Mouse (Mus musculus) heart, postnatal 14 days (tissue): Measurements from ENCODE around the gene Dlgap1. TPM values are rescaled to one million over a fixed set of nuclear protein-coding genes. Genes with fewer than 3 reads are reported as not detected.

ENCODE experiments used
- DNase-seq, 2 experiments: peaks; one replicate each; pipeline ENCODE4 v3.0.0; 2021 to 2022
- intact Hi-C: fragments of 180-260 bp; cut with DNase I; formaldehyde crosslinking; loops from one replicate; pipeline ENCODE4 v1.15.1; 2025
- total RNA-seq, 2 experiments: library from RNA; stranded (reverse); gene quantifications; 2 replicates each; pipeline ENCODE4 v1.2.3; 2021

Gene Dlgap1
- total RNA-seq, 2 experiments from 2014 or later, result 0.39 to 1.3 TPM

DNA sequence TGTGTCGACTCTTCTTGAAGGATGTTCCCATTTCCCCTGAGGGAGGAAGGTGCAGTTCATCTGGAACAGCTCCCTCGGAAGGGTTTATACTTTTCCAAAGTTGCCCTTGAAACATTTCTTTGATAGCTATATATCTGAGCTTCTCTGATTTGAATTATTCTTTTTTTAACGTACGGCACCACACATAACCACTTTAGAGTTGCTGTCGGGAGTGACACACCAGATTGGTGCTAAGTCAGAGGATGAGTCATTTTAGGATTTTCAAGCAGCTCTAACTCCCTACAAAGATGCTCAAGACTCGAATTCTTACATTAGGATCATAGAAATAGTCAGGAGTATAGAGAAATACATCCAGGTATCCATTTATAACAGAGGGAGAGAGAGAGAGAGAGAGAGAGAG is 364.6 kb downstream of the Dlgap1 start:
- intact Hi-C loops, result no loop called here
- no peak for DNase-seq

DNA sequence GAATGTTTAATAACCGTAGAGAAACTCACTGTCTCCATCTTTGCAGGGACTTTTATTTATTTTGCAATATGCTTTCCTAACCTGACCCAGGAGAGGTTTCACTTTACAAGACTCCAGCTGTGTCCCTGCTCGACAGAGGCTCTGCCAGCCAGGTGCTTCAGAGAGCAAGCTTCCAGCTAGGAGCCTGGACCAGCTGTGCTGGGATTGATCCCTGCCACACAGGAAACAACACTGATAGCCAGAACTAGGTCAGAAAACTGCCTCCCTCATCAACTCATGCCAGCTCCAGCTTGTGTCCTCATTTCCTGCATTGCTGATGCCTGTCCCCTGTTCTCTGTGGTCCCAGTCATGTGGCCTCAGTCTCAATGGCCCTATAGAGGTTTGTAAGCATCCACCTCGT is 365.3 kb downstream of the Dlgap1 start:
- intact Hi-C loops, result no loop called here
- no peak for DNase-seq

GRCm38 (mm10) chr17:70339821-70340220 is 370.9 kb downstream of the Dlgap1 start:
- no peak for DNase-seq
- intact Hi-C loops, result no loop called here

GRCm38 (mm10) chr17:70341230-70341629 is 372.4 kb downstream of the Dlgap1 start:
- intact Hi-C loops, result no loop called here
- DNase-seq, result no peak

DNA sequence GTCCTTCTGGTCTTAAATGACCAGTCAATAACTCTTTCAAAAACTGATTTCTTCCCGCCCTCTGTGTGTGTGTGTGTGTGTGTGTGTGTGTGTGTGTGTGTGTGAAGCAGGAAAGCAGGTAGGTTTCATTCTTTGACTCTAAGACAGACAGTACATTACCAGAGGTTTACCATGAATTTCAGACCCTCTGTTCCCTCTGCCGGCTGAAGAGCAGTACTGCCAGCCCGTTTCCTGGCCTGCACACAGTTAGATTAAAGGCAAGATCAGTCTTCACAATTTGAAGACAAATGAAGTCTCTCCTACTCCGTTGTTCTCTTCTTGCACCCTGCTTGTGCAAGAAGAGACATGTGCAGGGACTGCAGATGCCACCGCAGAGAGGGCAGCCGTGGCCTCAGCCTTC is 373.0 kb downstream of the Dlgap1 start:
- DNase-seq, result no peak
- intact Hi-C loops, result no loop called here

DNA sequence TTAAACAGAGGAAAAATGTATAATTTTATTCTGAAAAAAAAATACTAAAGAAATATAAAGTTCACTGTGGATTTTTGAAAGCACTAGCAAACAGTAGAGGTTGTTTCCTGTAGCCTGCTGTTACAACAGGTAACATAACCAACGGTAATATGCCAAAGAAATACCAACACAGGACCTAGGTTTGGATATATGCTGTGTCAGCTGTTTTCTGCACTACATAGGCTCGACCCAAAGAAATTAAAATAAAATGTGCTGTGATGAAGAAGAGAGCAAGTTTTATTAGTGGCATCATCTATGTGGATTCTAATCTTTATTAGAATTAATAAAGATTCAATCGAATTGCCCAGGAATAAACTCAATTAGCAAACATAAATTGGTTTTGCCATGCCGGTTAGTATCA is 378.5 kb downstream of the Dlgap1 start:
- DNase-seq, result no peak
- intact Hi-C loops, result no loop called here

- no peak for DNase-seq
- intact Hi-C loops, result no loop called here
Observed at GRCm38 (mm10) chr17:70363561-70363960, 394.7 kb downstream of the Dlgap1 start.

DNA sequence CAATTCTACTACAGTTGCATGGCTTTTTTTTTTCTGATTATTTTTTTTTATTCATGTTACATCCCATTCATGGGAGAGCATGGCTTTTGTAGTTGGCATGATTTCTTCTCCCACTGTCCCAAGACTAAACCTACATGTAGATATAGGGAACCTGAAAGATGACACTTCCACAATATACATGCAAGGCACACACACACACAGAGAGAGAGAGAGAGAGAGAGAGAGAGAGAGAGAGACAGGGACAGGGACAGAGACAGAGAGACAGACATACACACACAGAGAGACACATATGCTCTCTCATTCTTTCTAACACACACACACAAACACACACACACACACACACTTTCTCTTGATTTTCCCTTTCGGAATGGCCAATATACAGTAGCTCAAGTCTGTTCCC is 395.1 kb downstream of the Dlgap1 start:
- intact Hi-C loops, result no loop called here
- DNase-seq, result no peak

DNA sequence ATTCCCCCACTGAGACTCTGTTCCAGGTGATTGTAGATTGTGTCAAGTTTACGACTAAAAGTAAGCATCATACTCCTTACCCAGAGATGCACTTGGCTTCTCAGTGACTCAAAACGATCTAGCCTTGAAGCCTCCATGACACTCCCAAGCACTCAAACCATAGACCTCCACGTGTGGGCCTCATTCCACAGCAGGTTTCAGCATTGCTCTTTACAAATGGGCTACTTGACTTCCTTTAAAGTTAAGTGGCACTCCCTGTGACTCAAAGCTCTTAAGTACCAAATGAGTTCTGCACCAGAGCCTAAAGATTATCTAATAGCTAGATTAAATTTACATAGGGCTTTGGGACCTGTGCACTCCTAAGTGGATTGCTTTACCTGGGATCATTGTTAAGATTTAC is 400.3 kb downstream of the Dlgap1 start:
- intact Hi-C loops, result no loop called here
- DNase-seq, result no peak

GRCm38 (mm10) chr17:70377020-70377419 is 408.1 kb downstream of the Dlgap1 start:
- intact Hi-C loops, result no loop called here
- DNase-seq, result peak in 1 of 2 experiments; percentile 6

DNA sequence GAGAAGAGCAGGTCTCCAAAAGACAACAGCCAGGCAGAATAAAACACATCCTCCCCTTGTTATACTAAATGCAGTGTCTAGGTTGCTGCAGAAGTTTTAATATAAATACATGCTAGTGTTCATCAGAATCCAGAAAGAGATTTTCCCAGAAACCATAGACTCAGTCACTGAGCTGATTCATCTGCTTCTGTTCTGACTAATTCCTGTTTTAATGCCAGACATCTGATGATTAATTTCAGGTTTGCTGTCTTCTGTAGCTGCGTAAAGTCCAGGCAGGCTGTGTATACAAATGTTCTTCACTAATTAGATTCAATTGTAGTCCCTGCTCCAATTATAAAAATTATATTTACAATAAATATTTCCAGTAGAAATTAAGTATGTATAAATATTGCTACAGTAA is 419.6 kb downstream of the Dlgap1 start:
- intact Hi-C loops, result no loop called here
- DNase-seq, result no peak

- intact Hi-C loops, result no loop called here
- peak in 1 of 2 experiments; percentile 2 for DNase-seq
Observed at GRCm38 (mm10) chr17:70397220-70397619, 428.3 kb downstream of the Dlgap1 start.

DNA sequence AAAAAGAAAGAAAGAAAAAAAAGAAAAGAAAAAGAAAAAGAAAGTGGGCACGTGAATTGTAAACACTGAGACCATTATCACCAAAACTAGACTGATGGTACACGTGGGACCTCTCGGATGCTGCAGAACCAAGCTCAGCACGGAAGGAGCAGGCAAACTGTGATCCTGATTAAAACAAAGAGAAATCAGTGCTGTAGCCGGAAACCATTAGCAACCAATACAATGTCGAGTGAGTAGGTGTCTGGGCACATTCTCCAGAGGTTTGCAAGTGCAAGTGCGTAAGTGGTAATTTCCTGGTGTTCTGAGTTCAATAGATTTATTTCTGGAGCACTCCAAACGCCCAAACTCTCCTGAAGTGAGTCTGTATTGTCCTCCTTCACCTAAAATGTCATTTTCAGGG is 428.8 kb downstream of the Dlgap1 start:
- intact Hi-C loops, result no loop called here
- no peak for DNase-seq

DNA sequence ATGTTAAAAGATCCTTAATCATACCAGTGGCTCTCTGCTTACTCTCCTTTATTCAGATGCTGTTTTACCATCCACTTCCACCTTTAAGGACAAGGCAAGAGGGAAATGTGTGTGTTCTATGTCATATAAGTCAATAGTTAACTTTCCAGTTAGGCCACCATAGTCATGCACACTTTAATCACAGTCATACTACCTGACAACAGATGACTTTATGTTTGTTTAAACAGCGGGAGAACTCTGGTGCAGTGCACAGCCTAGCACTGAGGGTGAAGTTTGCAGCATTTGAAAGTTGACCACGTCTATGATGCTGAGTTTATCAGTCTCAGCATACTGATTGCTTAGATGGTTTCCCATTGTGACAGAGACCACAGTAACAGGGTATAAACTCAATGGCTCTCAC is 433.0 kb downstream of the Dlgap1 start:
- intact Hi-C loops, result no loop called here
- no peak for DNase-seq

DNA sequence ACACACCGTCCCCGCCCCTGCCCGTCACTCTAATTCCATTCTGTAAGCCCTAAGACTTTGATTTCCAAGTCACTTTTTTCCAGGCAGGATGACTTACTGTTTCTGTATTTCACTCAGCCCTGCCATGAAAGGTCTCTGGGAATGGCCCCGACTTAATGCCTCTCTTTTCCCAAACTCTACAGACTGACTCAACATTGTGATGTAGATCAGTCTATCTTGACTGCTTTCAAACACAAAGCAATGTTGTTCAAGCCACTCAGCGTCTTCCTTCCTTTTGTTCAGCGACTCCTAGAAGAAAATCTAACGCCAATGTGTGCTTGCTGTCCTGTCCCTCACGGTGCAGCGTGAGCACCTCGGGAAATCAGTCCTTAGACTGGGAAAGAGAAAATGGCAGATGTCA is 434.9 kb downstream of the Dlgap1 start:
- intact Hi-C loops, result no loop called here
- DNase-seq, result no peak

GRCm38 (mm10) chr17:70414202-70414601 is 445.3 kb downstream of the Dlgap1 start:
- intact Hi-C loops, result no loop called here
- DNase-seq, result no peak

GRCm38 (mm10) chr17:70427866-70428265 is 459.0 kb downstream of the Dlgap1 start:
- intact Hi-C loops, result no loop called here
- DNase-seq, result no peak

DNA sequence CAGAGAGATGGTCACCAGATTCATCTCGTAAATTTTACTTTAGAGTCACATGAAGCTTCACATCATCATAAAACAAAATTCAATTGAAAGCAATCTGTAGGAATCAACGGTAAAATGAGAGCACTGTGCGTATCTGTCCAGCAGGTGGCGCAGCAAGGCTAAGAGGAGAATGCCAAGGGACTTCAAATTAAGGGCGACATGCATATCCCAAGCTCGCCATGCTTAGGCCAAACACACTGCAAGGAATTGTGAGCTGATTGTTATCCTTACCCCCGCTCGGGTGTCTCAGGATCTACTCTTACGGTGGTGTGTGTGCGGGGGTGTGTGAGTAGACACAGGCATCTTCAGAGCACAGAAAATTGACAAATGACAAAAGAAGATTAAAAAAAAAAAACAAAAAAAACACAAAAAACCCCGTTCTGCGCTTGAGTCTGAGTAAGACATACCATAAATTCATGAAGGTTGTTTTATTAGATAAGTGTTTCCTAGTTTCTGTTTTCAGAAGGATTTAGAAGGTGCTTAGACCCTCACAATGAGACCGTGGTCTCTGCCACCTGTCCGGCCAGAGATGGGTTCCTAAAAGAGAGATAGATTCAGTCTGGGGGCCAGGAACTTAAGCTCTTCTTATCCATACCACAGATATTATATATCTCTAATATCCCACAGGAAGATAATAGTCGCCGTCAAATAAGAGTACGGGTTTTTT is 461.0 kb downstream of the Dlgap1 start:
- peak; percentile 59 to 77 for DNase-seq
- intact Hi-C loops, result loop anchor here (1.0 to 5.0 kb wide), 2 partner anchors 203 to 252 kb away; no protein-coding TSS in a partner anchor

DNA sequence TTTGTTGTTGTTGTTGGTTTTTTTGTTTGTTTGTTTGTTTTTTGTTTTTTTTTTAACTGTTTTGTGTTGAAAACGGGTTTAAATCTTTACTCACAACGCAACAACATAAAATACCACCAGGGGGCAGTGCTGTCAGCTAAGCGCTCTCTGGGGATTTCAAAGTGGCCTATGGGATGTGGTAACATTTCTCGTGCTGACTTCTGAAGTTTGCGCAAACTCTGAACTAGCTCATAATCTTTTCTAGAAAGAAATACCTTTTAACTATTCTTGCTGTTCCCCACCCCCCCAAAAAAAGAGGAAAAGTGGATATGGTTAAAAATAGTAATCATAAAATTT is 461.5 kb downstream of the Dlgap1 start:
- intact Hi-C loops, result loop anchor here (1.0 to 5.0 kb wide), 2 partner anchors 203 to 252 kb away; no protein-coding TSS in a partner anchor
- peak; percentile 6 to 43 for DNase-seq

DNA sequence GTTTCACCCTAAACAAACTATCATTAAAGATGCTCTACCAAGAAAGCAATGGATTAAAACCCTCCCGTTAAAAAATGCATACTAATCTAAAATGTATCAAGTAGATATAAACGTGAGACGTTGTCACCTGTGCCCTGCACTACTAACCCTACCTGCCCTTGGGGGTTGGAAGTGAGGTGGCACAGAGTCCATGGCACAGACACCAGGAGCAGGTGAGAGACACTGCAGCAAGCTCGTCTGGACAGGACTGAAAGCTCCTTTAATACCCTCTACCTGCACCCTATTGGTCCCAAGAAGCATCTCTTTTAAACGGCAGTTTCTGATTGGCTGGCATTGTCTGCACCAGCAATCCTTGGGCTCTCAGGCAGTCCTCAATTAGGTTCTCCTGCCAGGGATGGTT is 464.0 kb downstream of the Dlgap1 start:
- DNase-seq, result no peak
- intact Hi-C loops, result loop anchor here (5.0 kb wide), 1 partner anchor 249 kb away; no protein-coding TSS in a partner anchor

DNA sequence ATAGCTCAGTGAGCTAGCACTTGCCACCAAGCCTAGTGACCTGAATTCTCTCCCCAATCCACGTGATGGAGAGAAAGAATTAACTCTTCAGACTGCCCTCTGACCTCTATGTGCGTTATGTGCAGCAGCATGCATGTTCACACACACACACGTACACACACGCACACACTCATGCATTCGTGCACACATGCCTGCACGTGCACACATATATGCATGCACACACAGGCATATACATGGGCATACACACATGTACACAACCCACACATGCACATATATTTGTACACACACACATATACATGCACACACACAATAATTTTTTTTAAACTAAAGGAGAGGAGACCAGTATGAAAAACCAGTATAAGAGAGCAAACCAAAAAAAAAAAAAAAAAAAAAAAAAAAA is 465.7 kb downstream of the Dlgap1 start:
- intact Hi-C loops, result loop anchor here (5.0 kb wide), 1 partner anchor 248 kb away; no protein-coding TSS in a partner anchor
- DNase-seq, result no peak

- intact Hi-C loops, result no loop called here
- no peak for DNase-seq
Observed at GRCm38 (mm10) chr17:70435612-70436011, 466.7 kb downstream of the Dlgap1 start.

DNA sequence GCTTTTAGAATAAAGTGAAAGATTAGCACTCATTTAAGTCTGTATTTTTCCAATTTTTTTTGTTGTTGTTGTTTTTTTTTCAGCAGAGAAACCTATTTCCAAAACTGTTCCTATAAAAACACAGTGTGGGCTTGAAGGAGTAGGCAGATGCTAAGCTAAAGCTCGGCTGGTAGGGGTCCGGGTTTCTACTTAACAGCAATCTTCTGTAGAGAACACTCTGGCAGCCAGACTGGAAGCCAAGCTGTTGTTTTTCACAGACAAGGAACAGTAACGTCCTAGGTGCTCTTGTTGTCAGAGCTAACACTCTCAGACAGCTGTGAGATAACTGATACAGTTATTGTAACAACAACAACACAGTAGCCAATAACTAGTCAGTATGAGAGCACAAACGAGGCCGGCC is 468.4 kb downstream of the Dlgap1 start:
- intact Hi-C loops, result no loop called here
- DNase-seq, result no peak
